Mouse (Mus musculus): ENCODE measurements around the gene Tspan32. TPM values are rescaled to one million over a fixed set of nuclear protein-coding genes. Genes with fewer than 3 reads are reported as not detected.

Gene Tspan32
- polyA plus RNA-seq, 1 experiment: 0.10 TPM

DNA sequence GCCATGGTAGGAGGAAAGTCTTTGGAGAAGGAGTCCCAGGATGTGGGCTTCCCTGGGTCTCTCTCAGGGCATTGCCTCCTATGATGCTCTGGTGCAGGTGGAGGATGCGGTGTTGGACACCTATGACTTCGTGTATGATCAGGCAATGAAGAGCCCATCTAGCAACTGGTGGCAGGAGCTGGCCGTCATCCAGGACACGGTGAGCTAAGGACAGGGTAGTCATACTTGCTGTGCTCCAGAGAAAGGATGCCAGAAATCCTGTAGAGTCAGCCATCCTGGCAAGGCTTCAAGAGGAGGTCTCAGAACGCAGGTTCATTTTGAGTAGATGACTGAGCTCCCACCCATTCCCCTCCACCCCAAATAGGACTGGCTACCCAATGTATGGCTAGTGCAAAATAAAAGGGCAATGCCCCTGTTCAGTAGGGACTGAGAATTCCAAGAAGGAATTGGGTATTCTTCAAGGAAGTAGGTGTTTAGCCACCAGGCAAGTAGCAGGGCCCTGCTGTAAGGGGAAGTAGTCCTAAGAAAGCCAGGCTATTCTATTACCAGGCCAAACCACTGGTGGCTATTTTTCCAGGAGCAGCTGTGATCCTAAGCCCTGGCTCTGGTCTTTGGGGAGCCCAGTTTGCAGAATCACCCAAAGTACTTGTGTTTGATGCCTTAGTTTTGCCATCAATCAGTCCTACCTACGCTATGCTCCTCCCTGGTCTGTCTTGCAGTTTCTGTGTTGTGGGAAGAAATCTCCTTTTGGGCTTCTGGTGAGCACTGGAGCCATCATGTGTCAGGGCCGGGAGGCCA lies 10.2 kb downstream of the Tspan32 start:
- H3K4me3 ChIP-seq (ENCODE audit: control insufficient read depth, low read depth, low read length): no peak overlapping the region
- no peaks in the 10 kb centered on the region for H3K27me3 ChIP-seq (ENCODE audit: control insufficient read depth, insufficient read depth, low read length)
- H3K36me3 ChIP-seq (ENCODE audit: control insufficient read depth, insufficient read depth, low read length): no peaks in the 10 kb centered on the region
- H3K4me1 ChIP-seq (ENCODE audit: control insufficient read depth, insufficient read depth, low read length): no peaks in the 10 kb centered on the region; the same call in 1 of the 2 replicates
- no peak overlapping the region for H3K27ac ChIP-seq (ENCODE audit: control insufficient read depth, insufficient read depth, low read depth, low read length)
- no peak for TF ChIP-seq POLR2A (IDR thresholded peaks at IDR 0.05; ENCODE audit: control insufficient read depth, low read depth, low read length)
- TF ChIP-seq CTCF (IDR thresholded peaks at IDR 0.05; ENCODE audit: control insufficient read depth, insufficient read depth, insufficient replicate concordance, low read depth, low read length): no peak

DNA sequence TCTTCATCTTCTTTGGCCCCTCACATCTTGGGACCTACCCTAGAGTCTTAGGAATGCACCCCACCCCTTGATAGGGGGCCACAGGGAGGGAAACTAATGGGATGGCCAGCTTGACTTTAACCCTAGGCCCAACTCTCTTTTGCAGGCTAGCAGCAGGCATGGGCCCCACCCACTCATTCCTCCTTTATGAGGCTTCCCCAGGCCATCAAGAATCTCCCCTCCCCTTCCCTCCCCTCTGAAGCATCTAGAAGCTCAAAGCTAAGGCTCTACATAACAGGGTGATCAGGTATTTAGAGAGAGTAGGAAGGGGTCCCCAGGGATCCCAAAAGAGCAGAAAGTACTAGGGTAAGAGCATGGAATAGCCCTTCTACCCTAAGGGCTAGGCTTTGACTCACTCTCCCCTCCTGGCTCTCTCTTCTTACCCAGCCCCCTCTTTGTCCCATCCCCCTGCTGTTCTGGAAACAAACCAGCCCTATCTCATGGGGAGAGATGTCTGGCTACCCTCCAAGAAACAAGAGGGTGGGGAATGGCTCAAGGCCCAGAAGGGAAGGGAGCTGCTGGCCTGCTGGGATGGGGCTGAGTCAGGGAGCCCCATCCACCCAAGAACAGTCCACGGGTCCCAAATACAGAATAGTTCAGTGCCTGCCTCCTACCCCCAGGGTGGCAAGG lies 11.0 kb downstream of the Tspan32 start:
- no peak overlapping the region for H3K4me3 ChIP-seq (ENCODE audit: control insufficient read depth, low read depth, low read length)
- no peaks in the 10 kb centered on the region for H3K27me3 ChIP-seq (ENCODE audit: control insufficient read depth, insufficient read depth, low read length)
- no peaks in the 10 kb centered on the region for H3K36me3 ChIP-seq (ENCODE audit: control insufficient read depth, insufficient read depth, low read length)
- no peak overlapping the region for H3K27ac ChIP-seq (ENCODE audit: control insufficient read depth, insufficient read depth, low read depth, low read length)
- H3K4me1 ChIP-seq (ENCODE audit: control insufficient read depth, insufficient read depth, low read length): no peaks in the 10 kb centered on the region; the same call in 1 of the 2 replicates
- TF ChIP-seq CTCF (IDR thresholded peaks at IDR 0.05; ENCODE audit: control insufficient read depth, insufficient read depth, insufficient replicate concordance, low read depth, low read length) (no peak), POLR2A (IDR thresholded peaks at IDR 0.05; ENCODE audit: control insufficient read depth, low read depth, low read length) (no peak)

DNA sequence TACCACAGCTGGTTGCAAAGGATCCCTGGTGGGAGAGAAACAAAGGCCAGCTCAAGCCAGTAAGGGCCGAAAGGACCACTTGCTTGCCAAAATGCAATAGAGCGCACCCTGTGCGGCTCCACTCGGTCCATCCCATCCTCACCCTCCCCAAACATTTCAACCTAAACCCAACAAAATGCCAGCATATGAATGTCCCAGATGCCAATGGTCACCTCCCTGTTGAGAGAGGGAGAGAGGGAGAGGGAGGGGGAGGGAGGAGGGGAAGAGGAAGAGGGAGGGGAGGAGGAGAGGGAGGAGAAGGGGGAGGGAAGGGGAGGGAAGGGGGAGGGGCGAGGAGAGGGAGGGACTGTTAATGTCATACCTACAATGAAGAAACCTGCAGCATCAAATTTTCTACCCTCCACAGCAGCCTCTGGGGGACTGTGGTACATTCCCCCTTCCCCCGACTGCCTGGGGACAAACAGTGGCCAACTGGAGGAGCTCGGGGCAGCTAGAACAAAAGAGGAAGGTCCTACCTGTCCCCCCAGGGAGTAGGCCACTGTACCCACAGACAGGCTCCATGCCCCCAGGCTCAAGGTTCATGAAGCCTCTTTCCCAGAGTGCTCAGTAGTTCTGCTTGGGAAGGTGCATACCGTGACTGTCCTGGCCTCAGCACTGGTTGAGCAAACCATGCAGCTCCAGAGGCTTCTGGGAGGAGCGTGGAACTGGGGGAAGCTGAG lies 11.7 kb downstream of the Tspan32 start:
- no peaks in the 10 kb centered on the region; the same call in 1 of the 2 replicates for H3K4me1 ChIP-seq (ENCODE audit: control insufficient read depth, insufficient read depth, low read length)
- H3K27me3 ChIP-seq (ENCODE audit: control insufficient read depth, insufficient read depth, low read length): no peaks in the 10 kb centered on the region
- no peak for TF ChIP-seq POLR2A (IDR thresholded peaks at IDR 0.05; ENCODE audit: control insufficient read depth, low read depth, low read length)
- TF ChIP-seq CTCF (IDR thresholded peaks at IDR 0.05; ENCODE audit: control insufficient read depth, insufficient read depth, insufficient replicate concordance, low read depth, low read length): no peak
- H3K27ac ChIP-seq (ENCODE audit: control insufficient read depth, insufficient read depth, low read depth, low read length): no peak overlapping the region
- H3K4me3 ChIP-seq (ENCODE audit: control insufficient read depth, low read depth, low read length): no peak overlapping the region
- H3K36me3 ChIP-seq (ENCODE audit: control insufficient read depth, insufficient read depth, low read length): no peaks in the 10 kb centered on the region

DNA sequence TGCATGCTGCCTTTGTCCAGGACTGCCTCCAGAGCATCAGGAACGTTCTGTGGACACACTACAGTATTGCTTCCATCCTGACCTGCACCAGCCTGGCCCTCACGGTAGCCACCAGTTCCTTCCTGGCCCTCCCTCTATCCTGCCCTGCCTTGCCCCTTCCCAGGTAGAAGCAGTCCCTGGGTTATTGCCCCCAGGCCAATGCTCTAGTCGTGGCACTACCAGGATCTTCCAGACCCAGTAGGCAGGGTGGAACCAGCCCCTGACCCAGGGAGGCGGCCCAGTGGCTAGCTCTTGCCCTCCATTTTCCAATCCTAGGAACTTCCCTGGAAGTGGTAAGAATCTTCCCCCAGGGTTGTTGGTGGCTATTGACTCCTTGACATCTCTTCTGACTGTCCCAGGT lies 12.3 kb downstream of the Tspan32 start:
- H3K36me3 ChIP-seq (ENCODE audit: control insufficient read depth, insufficient read depth, low read length): no peaks in the 10 kb centered on the region
- no peak overlapping the region for H3K4me3 ChIP-seq (ENCODE audit: control insufficient read depth, low read depth, low read length)
- no peak for TF ChIP-seq POLR2A (IDR thresholded peaks at IDR 0.05; ENCODE audit: control insufficient read depth, low read depth, low read length)
- no peak for TF ChIP-seq CTCF (IDR thresholded peaks at IDR 0.05; ENCODE audit: control insufficient read depth, insufficient read depth, insufficient replicate concordance, low read depth, low read length)
- H3K4me1 ChIP-seq (ENCODE audit: control insufficient read depth, insufficient read depth, low read length): no peaks in the 10 kb centered on the region; the same call in 1 of the 2 replicates
- no peak overlapping the region for H3K27ac ChIP-seq (ENCODE audit: control insufficient read depth, insufficient read depth, low read depth, low read length)
- no peaks in the 10 kb centered on the region for H3K27me3 ChIP-seq (ENCODE audit: control insufficient read depth, insufficient read depth, low read length)

DNA sequence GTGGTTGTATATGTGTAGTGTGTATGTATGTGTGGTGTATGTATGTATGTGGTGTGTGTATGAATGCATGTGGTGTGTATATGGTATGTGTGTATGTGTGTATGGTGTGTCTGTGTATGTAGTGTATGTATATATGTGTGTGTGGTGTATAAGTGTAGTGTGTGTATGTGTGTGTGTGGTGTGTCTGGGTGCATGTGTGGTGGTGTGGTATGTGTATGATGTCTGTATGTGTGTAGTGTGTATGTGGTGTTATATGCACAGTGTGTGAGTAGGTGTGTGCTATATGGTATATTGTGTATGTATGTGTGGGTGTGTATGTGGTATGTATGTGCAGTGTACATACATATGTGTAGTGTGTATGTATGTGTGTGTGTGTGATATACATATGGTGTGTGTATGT lies 15.2 kb downstream of the Tspan32 start:
- TF ChIP-seq CTCF (IDR thresholded peaks at IDR 0.05; ENCODE audit: control insufficient read depth, insufficient read depth, insufficient replicate concordance, low read depth, low read length) (no peak), POLR2A (IDR thresholded peaks at IDR 0.05; ENCODE audit: control insufficient read depth, low read depth, low read length) (no peak)
- Histone ChIP-seq H3K36me3 (ENCODE audit: control insufficient read depth, insufficient read depth, low read length) (no peaks in the 10 kb centered on the region), H3K27me3 (ENCODE audit: control insufficient read depth, insufficient read depth, low read length) (no peaks in the 10 kb centered on the region), H3K4me1 (ENCODE audit: control insufficient read depth, insufficient read depth, low read length) (no peaks in the 10 kb centered on the region; the same call in 1 of the 2 replicates), H3K4me3 (ENCODE audit: control insufficient read depth, low read depth, low read length) (no peak overlapping the region), H3K27ac (ENCODE audit: control insufficient read depth, insufficient read depth, low read depth, low read length) (no peak overlapping the region)

DNA sequence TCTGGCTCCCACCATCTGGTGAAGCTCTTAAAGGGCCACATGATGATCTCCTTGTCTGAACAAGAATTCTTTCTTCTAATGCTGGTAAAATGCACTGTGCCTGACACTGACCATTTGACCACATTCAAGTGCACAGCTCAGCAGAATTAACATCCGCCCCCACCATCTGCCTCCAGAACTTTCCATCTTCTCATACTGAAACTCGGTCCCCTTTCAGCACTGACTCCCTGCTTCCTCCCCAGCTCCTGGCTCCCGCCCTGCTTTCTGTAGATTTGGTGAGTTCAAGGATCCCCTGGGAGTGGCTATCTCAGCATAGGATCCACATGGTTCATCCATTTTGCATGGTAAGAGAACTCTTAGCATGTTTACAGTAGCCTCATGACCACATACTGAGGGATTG lies 15.9 kb downstream of the Tspan32 start:
- H3K27ac ChIP-seq (ENCODE audit: control insufficient read depth, insufficient read depth, low read depth, low read length): no peak overlapping the region
- no peaks in the 10 kb centered on the region for H3K36me3 ChIP-seq (ENCODE audit: control insufficient read depth, insufficient read depth, low read length)
- H3K27me3 ChIP-seq (ENCODE audit: control insufficient read depth, insufficient read depth, low read length): no peaks in the 10 kb centered on the region
- no peak for TF ChIP-seq CTCF (IDR thresholded peaks at IDR 0.05; ENCODE audit: control insufficient read depth, insufficient read depth, insufficient replicate concordance, low read depth, low read length)
- TF ChIP-seq POLR2A (IDR thresholded peaks at IDR 0.05; ENCODE audit: control insufficient read depth, low read depth, low read length): no peak
- no peak overlapping the region for H3K4me3 ChIP-seq (ENCODE audit: control insufficient read depth, low read depth, low read length)
- no peaks in the 10 kb centered on the region; the same call in 1 of the 2 replicates for H3K4me1 ChIP-seq (ENCODE audit: control insufficient read depth, insufficient read depth, low read length)

All from testis, adult 2 months (tissue).